Mouse (Mus musculus): Measurements from ENCODE around the gene Gtdc1. TPM values are rescaled to one million over a fixed set of nuclear protein-coding genes. Genes with fewer than 3 reads are reported as not detected.

Gtdc1 gene
- 10.8 and 13.7 TPM in 2 replicates for polyA plus RNA-seq (2016; fragmentation: Nextera tagmentation; extraction: Ambion mirVana)

DNA sequence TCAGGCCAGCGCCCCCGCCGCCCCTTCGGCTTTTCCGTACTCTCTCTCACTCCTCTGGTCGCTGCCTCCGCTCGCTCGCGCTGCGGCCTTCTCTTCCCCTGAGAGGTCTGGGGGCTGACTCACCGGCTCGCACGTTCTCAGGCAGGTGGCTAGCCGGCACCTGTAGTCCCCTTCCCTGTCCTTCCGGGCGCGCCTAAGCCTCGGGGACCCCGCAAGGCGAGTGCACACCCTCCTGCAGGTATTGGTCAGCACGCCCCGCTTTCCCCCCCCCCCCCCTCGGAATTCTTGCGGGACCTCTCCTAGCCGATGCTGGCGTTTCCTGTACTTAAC is at the start of gene Gtdc1:
Gene Gtdc1 (minus strand): TSS at position 176 of the 330 bp plus-strand sequence.
- DNase-seq (ENCODE audit: low spot score), result no peak
- Histone ChIP-seq H3K27me3 (ENCODE audit: low read depth, poor library complexity, severe bottlenecking) (no peaks in the 10 kb centered on the region), H3K27ac (replicated peaks) (peak within 1 kb of the TSS; percentile 97), H3K4me3 (peak within 1 kb of the TSS; percentile 88), H3K9me3 (replicated peaks) (no peaks in the 10 kb centered on the region), H3K4me1 (peaks cover 18% of the 10 kb centered on the region), H3K36me3 (no peaks in the 10 kb centered on the region)
- under 1% methylated on average over 27 of the region's 27 CpGs for WGBS

DNA sequence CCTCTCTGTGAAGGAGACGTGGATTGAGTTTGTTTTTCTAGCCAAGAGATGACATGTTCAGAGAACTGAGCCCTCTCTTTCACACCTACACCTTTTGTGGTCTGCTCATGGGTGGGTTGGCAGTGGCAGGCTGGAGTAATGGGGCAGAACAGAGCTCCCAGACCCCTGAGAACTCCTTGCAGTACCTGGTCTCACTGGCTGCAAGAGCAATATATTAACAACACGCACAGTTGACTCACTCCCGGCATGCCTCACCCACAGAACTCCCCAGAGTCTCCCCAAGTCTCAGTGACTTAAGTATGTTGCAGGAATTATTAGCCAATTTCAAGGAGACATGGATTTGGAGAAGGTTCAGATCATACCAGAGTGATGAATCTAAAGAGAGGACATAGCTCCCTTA is 49.6 kb upstream of the Gtdc1 start:
- WGBS, result 77% methylated on average over 3 of the region's 3 CpGs
- Histone ChIP-seq H3K27me3 (ENCODE audit: low read depth, poor library complexity, severe bottlenecking) (0 out of 2 replicates have a peak, but pooled peaks cover 9% of the 10 kb centered on the region), H3K4me1 (peaks cover 34% of the 10 kb centered on the region), H3K9me3 (replicated peaks) (no peaks in the 10 kb centered on the region; the same call in 1 of the 2 replicates), H3K4me3 (no peak overlapping the region), H3K27ac (replicated peaks) (no peak overlapping the region), H3K36me3 (no peaks in the 10 kb centered on the region)
- DNase-seq (ENCODE audit: low spot score), result no peak

DNA sequence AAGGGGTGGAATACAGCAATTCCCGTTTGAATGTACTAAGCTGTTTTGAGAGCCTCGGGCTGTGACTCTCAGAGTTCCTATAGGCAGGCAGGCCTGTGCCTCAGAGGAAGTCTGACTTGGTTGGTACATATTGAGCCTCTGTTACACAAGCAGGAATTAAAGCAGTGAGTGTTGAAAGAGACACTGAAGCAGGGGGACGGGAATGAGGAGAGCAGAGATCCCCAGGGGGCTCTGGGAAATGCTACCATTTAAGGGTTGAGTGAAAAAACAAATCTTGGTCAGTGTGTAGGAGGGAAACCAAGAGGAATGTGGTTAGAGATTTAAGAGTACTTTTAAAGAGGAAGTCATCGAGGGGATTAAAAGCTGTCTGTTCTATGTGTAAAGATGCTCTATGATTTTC is 49.0 kb upstream of the Gtdc1 start:
- Histone ChIP-seq H3K36me3 (no peaks in the 10 kb centered on the region), H3K27me3 (ENCODE audit: low read depth, poor library complexity, severe bottlenecking) (0 out of 2 replicates have a peak, but pooled peaks cover 9% of the 10 kb centered on the region), H3K4me1 (peaks cover 34% of the 10 kb centered on the region), H3K4me3 (no peak overlapping the region), H3K27ac (replicated peaks) (no peak overlapping the region), H3K9me3 (replicated peaks) (no peaks in the 10 kb centered on the region; the same call in 1 of the 2 replicates)
- 38% methylated on average over 4 of the region's 4 CpGs for WGBS
- DNase-seq (ENCODE audit: low spot score), result no peak

DNA sequence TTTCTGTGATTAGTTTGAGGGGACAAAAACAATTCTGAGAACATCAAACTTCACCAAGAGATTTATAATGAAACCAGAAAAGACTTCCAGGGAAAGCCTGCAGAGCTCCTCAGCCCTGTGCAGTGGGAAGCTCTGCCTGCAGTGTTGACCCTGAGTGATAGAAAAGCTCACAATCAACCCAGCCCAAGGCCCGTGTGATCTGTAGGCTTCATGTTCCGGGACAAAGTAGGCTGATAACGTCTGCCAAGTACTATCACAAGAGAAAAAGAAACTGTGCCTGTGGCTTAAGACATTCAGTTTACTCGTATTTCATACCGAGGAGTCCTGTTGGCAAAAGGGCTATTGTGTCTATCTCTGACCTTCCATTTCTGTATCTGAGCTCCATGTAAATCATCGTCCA is 46.4 kb upstream of the Gtdc1 start:
- WGBS, result 89% methylated on average over 6 of the region's 6 CpGs
- H3K27me3 ChIP-seq (ENCODE audit: low read depth, poor library complexity, severe bottlenecking), result 0 out of 2 replicates have a peak, but pooled peaks cover 9% of the 10 kb centered on the region
- H3K4me1 ChIP-seq, result peaks cover 20% of the 10 kb centered on the region
- no peak overlapping the region for H3K27ac ChIP-seq (replicated peaks)
- no peaks in the 10 kb centered on the region for H3K36me3 ChIP-seq
- H3K4me3 ChIP-seq, result no peak overlapping the region
- H3K9me3 ChIP-seq (replicated peaks), result no peaks in the 10 kb centered on the region; the same call in 1 of the 2 replicates
- no peak for DNase-seq (ENCODE audit: low spot score)

DNA sequence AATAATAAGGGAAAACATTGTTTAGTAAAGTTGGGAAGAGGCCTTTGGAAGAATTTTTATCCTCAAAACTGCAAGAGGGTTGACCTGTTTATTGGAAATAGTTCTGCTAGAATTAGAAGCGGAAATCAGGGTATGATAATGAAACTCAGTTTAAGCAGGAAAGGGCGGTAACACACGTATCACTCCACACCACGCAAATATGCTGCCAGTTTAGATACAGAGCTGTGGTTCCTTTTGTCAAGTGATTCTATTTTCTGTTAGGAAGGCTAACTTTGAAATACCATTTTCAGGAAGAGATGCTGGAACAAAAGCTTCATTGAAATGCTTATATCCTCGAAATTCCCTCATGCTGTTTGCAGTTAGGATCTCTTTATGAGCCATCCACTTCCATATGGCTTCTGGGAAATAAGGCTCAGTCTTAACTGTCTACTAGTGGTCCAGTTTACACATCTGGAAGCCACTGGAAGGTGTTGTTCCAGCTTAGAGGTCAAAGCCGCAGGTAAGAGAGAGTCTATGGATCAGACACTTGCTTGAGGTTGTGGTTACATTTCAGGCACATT is 42.7 kb upstream of the Gtdc1 start:
- Histone ChIP-seq H3K4me3 (no peak overlapping the region), H3K4me1 (no peaks in the 10 kb centered on the region), H3K36me3 (no peaks in the 10 kb centered on the region), H3K9me3 (replicated peaks) (no peaks in the 10 kb centered on the region; the same call in 1 of the 2 replicates), H3K27me3 (ENCODE audit: low read depth, poor library complexity, severe bottlenecking) (no peaks in the 10 kb centered on the region), H3K27ac (replicated peaks) (no peak overlapping the region)
- 90% methylated on average over 6 of the region's 6 CpGs for WGBS
- no peak for DNase-seq (ENCODE audit: low spot score)

DNA sequence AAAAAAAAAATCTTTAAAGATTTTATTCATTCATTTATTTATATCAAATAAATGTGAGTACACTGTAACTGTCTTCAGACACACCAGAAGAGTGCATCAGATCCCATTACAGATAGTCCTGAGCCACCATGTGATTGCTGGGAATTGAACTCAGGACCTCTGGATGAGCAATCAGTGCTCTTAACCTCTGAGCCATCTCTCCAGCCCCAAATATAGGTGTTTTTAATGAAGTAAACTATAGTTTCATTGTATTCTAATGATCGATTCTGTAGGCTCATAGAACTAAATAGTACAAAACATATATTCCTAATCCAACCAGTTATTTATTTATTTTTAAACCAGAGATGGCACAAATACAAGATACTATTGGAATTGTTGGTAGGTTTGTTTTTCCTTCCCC is 42.2 kb upstream of the Gtdc1 start:
- no peak overlapping the region for H3K27ac ChIP-seq (replicated peaks)
- no peaks in the 10 kb centered on the region for H3K27me3 ChIP-seq (ENCODE audit: low read depth, poor library complexity, severe bottlenecking)
- DNase-seq (ENCODE audit: low spot score), result no peak
- no peak overlapping the region for H3K4me3 ChIP-seq
- no peaks in the 10 kb centered on the region for H3K4me1 ChIP-seq
- no peaks in the 10 kb centered on the region; the same call in 1 of the 2 replicates for H3K9me3 ChIP-seq (replicated peaks)
- WGBS, result 93% methylated on average over 1 of the region's 1 CpGs
- H3K36me3 ChIP-seq, result no peaks in the 10 kb centered on the region

DNA sequence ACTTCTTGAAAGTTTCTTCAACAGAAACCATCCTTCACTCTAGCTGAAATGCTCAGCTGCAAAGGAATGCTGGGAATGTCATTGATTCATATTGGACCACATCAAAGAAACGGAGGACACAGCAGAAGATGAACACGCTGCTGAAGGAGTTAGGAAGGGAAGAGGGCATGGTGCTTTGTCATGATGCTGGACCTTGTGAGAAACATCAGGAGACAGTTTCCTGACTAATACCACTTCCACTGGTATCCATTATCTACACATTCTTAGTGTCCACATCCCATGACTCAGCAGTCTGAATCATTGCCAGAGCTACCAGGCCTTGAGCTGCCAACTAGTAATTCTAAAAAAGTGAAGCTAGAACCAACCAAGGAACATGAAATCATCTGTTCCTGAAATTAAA is 41.8 kb upstream of the Gtdc1 start:
- no peak overlapping the region for H3K4me3 ChIP-seq
- no peak for DNase-seq (ENCODE audit: low spot score)
- no peaks in the 10 kb centered on the region for H3K36me3 ChIP-seq
- no peaks in the 10 kb centered on the region for H3K4me1 ChIP-seq
- no peak overlapping the region for H3K27ac ChIP-seq (replicated peaks)
- no peaks in the 10 kb centered on the region for H3K27me3 ChIP-seq (ENCODE audit: low read depth, poor library complexity, severe bottlenecking)
- H3K9me3 ChIP-seq (replicated peaks), result no peaks in the 10 kb centered on the region; the same call in 1 of the 2 replicates
- 88% methylated on average over 2 of the region's 2 CpGs for WGBS

DNA sequence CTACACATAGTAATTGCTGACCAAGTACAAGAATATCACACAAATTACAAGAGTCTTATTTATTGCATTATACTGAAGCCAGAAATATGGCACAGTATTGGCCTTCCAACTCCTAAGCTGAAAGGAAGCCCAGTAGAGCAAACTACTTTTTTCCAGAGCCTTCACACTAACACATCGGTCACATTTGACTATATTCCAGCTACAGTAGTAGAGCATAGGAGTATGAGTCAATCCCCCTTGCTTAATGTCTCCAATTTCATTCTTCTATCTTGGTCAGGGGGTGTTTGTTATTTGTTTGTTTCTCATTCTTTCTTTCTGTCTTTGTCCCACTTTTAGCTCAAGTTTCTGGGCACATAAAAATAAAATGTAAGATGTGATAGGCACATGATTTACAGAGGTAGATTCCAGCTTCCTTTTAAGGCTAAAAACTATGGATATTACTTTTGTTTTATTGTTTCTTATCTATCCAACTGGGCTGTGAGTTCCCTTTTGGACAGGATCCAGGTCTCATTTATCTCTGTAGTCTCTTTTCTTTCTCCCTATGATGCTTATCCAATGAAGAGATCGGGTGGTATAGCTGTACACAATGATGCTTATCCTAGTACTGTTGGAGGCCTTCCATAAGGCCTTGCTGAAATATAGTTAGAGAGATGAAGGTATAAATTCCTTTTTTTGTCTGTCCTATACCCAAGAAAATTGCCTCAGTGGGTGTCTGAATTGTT is 38.5 kb upstream of the Gtdc1 start:
- Histone ChIP-seq H3K36me3 (no peaks in the 10 kb centered on the region), H3K9me3 (replicated peaks) (no peaks in the 10 kb centered on the region), H3K27me3 (ENCODE audit: low read depth, poor library complexity, severe bottlenecking) (no peaks in the 10 kb centered on the region), H3K4me1 (no peaks in the 10 kb centered on the region), H3K27ac (replicated peaks) (no peak overlapping the region), H3K4me3 (no peak overlapping the region)
- DNase-seq (ENCODE audit: low spot score), result no peak
- 95% methylated on average over 2 of the region's 2 CpGs for WGBS

DNA sequence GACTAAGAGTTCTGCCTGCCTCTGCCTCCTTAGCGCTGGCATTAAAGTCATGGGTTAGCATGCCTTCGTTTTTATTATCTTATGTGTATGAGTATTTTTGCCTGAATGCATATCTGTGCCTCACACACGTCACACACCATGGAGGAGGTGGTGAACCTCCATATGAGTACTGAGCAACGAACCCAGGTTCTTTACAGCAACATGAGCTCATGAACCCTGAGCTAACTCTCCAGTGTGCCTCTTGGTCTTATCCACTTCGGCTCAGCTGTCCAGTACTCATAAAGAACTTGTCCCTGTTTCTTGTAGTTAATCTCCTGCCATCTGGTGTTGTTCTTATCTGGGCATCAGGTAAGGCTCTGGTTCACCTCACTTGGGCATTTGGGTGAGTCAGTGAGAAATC is 35.2 kb upstream of the Gtdc1 start:
- H3K36me3 ChIP-seq, result no peaks in the 10 kb centered on the region
- no peak for DNase-seq (ENCODE audit: low spot score)
- no peak overlapping the region for H3K27ac ChIP-seq (replicated peaks)
- WGBS, result 92% methylated on average over 5 of the region's 5 CpGs
- no peak overlapping the region for H3K4me3 ChIP-seq
- no peaks in the 10 kb centered on the region for H3K4me1 ChIP-seq
- no peaks in the 10 kb centered on the region for H3K9me3 ChIP-seq (replicated peaks)
- no peaks in the 10 kb centered on the region for H3K27me3 ChIP-seq (ENCODE audit: low read depth, poor library complexity, severe bottlenecking)

DNA sequence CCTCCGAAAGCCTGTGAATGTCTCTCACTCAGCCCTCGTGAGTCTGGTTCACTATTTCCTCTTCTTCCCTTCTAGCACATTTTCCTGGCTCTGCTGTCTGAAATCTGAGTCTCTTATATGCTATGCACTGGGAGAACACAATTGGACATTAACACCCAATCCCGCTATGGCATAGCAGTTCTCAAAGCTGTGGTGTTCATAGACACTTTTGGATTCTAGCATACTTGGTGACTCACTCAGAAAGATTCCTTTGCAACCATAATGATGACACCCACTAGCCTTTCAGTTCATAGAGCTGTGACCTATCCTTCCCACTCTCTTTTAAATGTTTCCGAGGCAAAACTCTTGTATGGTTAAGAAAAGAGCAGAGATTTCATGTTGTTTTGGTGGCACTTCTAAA is 33.7 kb upstream of the Gtdc1 start:
- no peak overlapping the region for H3K27ac ChIP-seq (replicated peaks)
- no peaks in the 10 kb centered on the region for H3K27me3 ChIP-seq (ENCODE audit: low read depth, poor library complexity, severe bottlenecking)
- no peak overlapping the region for H3K4me3 ChIP-seq
- no peak for DNase-seq (ENCODE audit: low spot score)
- no peaks in the 10 kb centered on the region for H3K4me1 ChIP-seq
- no peaks in the 10 kb centered on the region for H3K9me3 ChIP-seq (replicated peaks)
- H3K36me3 ChIP-seq, result no peaks in the 10 kb centered on the region
- 89% methylated on average over 4 of the region's 4 CpGs for WGBS

DNA sequence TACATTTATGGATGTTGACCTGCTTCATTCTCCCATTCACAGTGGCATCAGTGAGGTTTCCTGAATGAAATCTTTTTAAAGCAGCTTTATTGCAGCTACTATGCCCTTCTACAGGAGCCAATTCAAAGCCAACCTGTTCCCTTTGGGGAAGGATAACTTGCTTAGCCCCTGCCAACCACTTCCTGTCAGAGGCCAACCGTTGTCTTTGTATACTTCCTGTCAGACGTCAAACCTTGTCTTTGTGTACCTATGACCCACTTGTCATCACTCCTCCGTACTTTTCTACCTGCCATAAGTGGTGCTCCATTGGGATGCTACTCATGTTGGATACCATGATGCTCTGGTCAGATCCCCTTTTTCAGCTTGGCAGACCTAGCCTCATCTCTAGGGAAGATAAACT is 33.1 kb upstream of the Gtdc1 start:
- Histone ChIP-seq H3K4me1 (no peaks in the 10 kb centered on the region), H3K9me3 (replicated peaks) (no peaks in the 10 kb centered on the region), H3K27ac (replicated peaks) (no peak overlapping the region), H3K4me3 (no peak overlapping the region), H3K36me3 (no peaks in the 10 kb centered on the region), H3K27me3 (ENCODE audit: low read depth, poor library complexity, severe bottlenecking) (no peaks in the 10 kb centered on the region)
- no peak for DNase-seq (ENCODE audit: low spot score)
- WGBS, result 88% methylated on average over 3 of the region's 3 CpGs

DNA sequence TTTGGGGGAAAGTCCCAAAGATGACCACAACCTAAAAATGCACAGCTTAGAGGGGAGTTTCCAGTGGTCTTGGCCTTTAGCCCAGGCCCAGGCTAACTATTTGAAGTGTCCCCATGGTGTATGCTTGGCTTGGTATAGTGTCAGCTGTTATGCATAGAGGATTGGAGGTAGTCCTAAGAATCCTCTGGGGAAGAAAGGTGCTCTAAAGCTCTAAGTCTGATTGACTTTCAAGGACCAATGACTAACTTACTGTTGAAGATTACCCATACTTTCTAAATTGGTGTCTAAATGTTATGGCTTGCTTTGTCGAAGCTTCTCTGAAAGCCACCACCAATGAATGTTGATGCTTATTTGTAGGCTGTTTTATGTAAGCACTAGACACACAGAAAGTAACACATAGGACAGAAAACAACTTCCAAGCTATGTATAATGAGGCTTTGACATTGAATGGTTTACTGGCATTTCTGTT is 29.9 kb upstream of the Gtdc1 start:
- no peaks in the 10 kb centered on the region for H3K27me3 ChIP-seq (ENCODE audit: low read depth, poor library complexity, severe bottlenecking)
- H3K4me1 ChIP-seq, result peaks cover 10% of the 10 kb centered on the region
- WGBS, result 86% methylated on average over 1 of the region's 1 CpGs
- H3K36me3 ChIP-seq, result no peaks in the 10 kb centered on the region
- no peak for DNase-seq (ENCODE audit: low spot score)
- no peak overlapping the region for H3K27ac ChIP-seq (replicated peaks)
- no peaks in the 10 kb centered on the region for H3K9me3 ChIP-seq (replicated peaks)
- no peak overlapping the region for H3K4me3 ChIP-seq

DNA sequence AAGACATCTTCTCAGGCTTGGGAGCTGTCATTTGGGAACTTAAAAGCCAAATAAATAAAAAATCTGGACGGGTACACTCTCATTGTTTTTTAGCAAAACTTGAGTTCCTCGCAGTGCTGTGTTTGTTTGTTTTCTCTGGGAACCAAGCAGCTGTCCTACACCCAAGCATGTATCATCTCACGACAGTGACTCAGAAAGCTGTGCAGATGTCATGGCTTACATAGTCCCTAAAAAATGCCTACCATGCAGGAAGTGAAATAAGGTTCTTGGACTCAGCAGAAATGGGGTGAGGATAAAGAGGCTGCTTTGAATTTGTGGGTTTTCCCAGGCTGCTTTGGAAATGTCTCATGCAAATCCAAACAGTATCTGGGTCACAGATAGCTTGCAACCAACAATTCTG is 28.8 kb upstream of the Gtdc1 start:
- 73% methylated on average over 3 of the region's 3 CpGs for WGBS
- no peak for DNase-seq (ENCODE audit: low spot score)
- Histone ChIP-seq H3K4me1 (peaks cover 16% of the 10 kb centered on the region), H3K36me3 (no peaks in the 10 kb centered on the region), H3K9me3 (replicated peaks) (no peaks in the 10 kb centered on the region), H3K27me3 (ENCODE audit: low read depth, poor library complexity, severe bottlenecking) (no peaks in the 10 kb centered on the region), H3K4me3 (no peak overlapping the region), H3K27ac (replicated peaks) (no peak overlapping the region)
